Mouse (Mus musculus): ENCODE measurements around the gene Lsm7. TPM values are rescaled to one million over a fixed set of nuclear protein-coding genes. Genes with fewer than 3 reads are reported as not detected.

Lsm7 gene
- total and polyA plus RNA-seq, 2 experiments from 2014 or later: 249 to 299 TPM

- H3K36me3 ChIP-seq (ENCODE audit: insufficient read depth, low read length): peaks cover 14% of the 10 kb centered on the region
- no peaks in the 10 kb centered on the region for H3K27me3 ChIP-seq (ENCODE audit: insufficient read depth, low read length)
- WGBS: 81% methylated on average over 10 of the region's 10 CpGs
- H3K4me3 ChIP-seq (ENCODE audit: low read depth, low read length): peak overlapping the region; percentile 74
- no peaks in the 10 kb centered on the region for H3K9me3 ChIP-seq (ENCODE audit: low read length)
- no peak for TF ChIP-seq CTCF (IDR thresholded peaks at IDR 0.05)
- no peak overlapping the region for H3K27ac ChIP-seq (ENCODE audit: low read depth, low read length)
- peaks cover 6% of the 10 kb centered on the region; the same call in 1 of the 2 replicates for H3K4me1 ChIP-seq (ENCODE audit: insufficient read depth, low read length)
- no peak for DNase-seq (ENCODE audit: low spot score)
- peak overlapping the region; percentile 98 for H3K4me2 ChIP-seq (ENCODE audit: low read depth, low read length, poor library complexity, severe bottlenecking)
- no peak for ATAC-seq (ENCODE audit: low FRiP score)
- peak overlapping the region; percentile 88 for H3K9ac ChIP-seq (replicated peaks; ENCODE audit: low read length, poor library complexity, severe bottlenecking)
Observed at GRCm38 (mm10) chr10:80827870-80828420, 27.1 kb downstream of the Lsm7 start.

GRCm38 (mm10) chr10:80827063-80827869 lies 27.7 kb downstream of the Lsm7 start:
- Histone ChIP-seq H3K36me3 (ENCODE audit: insufficient read depth, low read length) (peaks cover 14% of the 10 kb centered on the region), H3K9me3 (ENCODE audit: low read length) (no peaks in the 10 kb centered on the region), H3K27me3 (ENCODE audit: insufficient read depth, low read length) (no peaks in the 10 kb centered on the region), H3K4me2 (ENCODE audit: low read depth, low read length, poor library complexity, severe bottlenecking) (peak overlapping the region; percentile 98), H3K9ac (replicated peaks; ENCODE audit: low read length, poor library complexity, severe bottlenecking) (peak overlapping the region; percentile 88), H3K27ac (ENCODE audit: low read depth, low read length) (peak overlapping the region; percentile 85), H3K4me3 (ENCODE audit: low read depth, low read length) (peak overlapping the region; percentile 74), H3K4me1 (ENCODE audit: insufficient read depth, low read length) (peaks cover 6% of the 10 kb centered on the region; the same call in 1 of the 2 replicates)
- ATAC-seq (ENCODE audit: low FRiP score): no peak
- WGBS: 9% methylated on average over 24 of the region's 29 CpGs
- DNase-seq (ENCODE audit: low spot score): no peak
- TF ChIP-seq CTCF (IDR thresholded peaks at IDR 0.05): no peak

GRCm38 (mm10) chr10:80826151-80827062 lies 28.6 kb downstream of the Lsm7 start, which contains the start of gene Oaz1:
Gene Oaz1, plus strand, starts transcription at chr10:80826656.
- Histone ChIP-seq H3K27me3 (ENCODE audit: insufficient read depth, low read length) (no peaks in the 10 kb centered on the region), H3K4me2 (ENCODE audit: low read depth, low read length, poor library complexity, severe bottlenecking) (peak within 1 kb of the TSS; percentile 98), H3K36me3 (ENCODE audit: insufficient read depth, low read length) (peaks cover 14% of the 10 kb centered on the region), H3K4me1 (ENCODE audit: insufficient read depth, low read length) (peaks cover 6% of the 10 kb centered on the region; the same call in 1 of the 2 replicates), H3K9me3 (ENCODE audit: low read length) (no peaks in the 10 kb centered on the region), H3K27ac (ENCODE audit: low read depth, low read length) (peak within 1 kb of the TSS; percentile 85), H3K4me3 (ENCODE audit: low read depth, low read length) (peak within 1 kb of the TSS; percentile 74), H3K9ac (replicated peaks; ENCODE audit: low read length, poor library complexity, severe bottlenecking) (peak within 1 kb of the TSS; percentile 88)
- TF ChIP-seq CTCF (IDR thresholded peaks at IDR 0.05): peak; percentile 24
- DNase-seq (ENCODE audit: low spot score): peak; percentile 100
- under 1% methylated on average over 79 of the region's 82 CpGs for WGBS
- peak; percentile 98 for ATAC-seq (ENCODE audit: low FRiP score)

DNA sequence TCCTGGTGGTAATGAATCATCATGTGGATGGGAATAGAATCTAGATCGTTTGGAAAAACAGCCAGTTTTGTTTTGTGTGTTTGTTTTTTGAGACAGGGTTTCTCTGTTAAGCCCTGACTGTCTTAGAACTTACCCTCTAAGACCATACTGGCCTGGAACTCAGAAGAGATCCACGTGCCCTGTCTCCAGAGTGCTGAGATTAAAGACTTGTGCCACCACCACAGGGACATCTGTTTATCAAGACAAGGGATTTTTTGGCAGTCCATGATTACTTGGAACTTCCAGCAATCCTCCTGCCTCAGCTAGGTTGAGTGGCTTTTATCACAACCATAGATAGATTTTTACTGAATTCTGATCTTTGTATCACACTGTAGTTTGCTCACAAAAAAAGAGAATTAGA lies 30.2 kb downstream of the Lsm7 start:
- H3K36me3 ChIP-seq (ENCODE audit: insufficient read depth, low read length): peaks cover 7% of the 10 kb centered on the region; the same call in 1 of the 2 replicates
- H3K27me3 ChIP-seq (ENCODE audit: insufficient read depth, low read length): no peaks in the 10 kb centered on the region
- no peak for TF ChIP-seq CTCF (IDR thresholded peaks at IDR 0.05)
- DNase-seq (ENCODE audit: low spot score) (no peak), ATAC-seq (ENCODE audit: low FRiP score) (no peak)
- H3K4me2 ChIP-seq (ENCODE audit: low read depth, low read length, poor library complexity, severe bottlenecking): no peak overlapping the region
- no peak overlapping the region for H3K27ac ChIP-seq (ENCODE audit: low read depth, low read length)
- 81% methylated on average over 2 of the region's 2 CpGs for WGBS
- no peak overlapping the region for H3K9ac ChIP-seq (replicated peaks; ENCODE audit: low read length, poor library complexity, severe bottlenecking)
- H3K4me3 ChIP-seq (ENCODE audit: low read depth, low read length): no peak overlapping the region
- H3K4me1 ChIP-seq (ENCODE audit: insufficient read depth, low read length): peaks cover 6% of the 10 kb centered on the region; the same call in 1 of the 2 replicates
- no peaks in the 10 kb centered on the region for H3K9me3 ChIP-seq (ENCODE audit: low read length)

DNA sequence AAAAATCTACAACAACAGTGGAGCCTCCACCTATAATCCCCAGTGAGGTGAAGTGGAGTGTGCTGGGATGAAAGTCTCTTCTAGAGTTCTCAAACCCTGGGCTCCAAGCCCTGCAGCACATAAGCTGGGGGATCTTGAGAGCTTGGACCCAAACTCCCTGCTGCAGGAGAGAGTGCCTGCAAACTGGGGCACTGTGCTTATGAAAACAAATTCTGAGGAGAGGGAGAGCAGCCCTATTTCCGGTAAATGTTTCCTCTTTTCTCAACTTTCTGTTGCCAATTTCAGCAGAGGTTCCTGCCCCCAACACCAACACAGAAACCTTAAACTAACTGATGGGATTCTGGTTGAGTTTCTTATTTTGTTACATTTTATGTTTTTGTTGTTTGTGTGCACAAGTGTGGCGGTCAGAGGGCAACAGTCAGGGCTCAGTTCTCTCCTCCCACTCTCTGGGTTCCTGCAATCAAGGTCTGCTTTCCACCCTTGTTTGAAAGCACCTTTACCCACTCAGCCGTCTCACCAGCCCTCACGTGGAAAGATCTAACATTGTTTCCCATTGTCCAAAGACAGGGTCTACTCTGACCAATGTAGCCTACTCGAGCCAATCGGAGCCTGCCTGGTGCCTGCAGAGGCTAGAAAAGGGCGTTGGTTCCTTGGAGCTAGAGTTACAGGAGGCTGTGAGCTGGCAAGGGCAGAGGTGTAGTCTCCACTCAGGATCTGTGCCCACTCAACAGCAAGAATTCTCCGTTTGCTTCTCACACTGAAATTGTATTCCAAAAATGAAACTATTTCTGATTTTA lies 31.0 kb downstream of the Lsm7 start:
- no peaks in the 10 kb centered on the region for H3K9me3 ChIP-seq (ENCODE audit: low read length)
- no peak overlapping the region for H3K27ac ChIP-seq (ENCODE audit: low read depth, low read length)
- H3K36me3 ChIP-seq (ENCODE audit: insufficient read depth, low read length): no peaks in the 10 kb centered on the region; the same call in 1 of the 2 replicates
- no peak for ATAC-seq (ENCODE audit: low FRiP score)
- H3K9ac ChIP-seq (replicated peaks; ENCODE audit: low read length, poor library complexity, severe bottlenecking): no peak overlapping the region
- no peaks in the 10 kb centered on the region for H3K27me3 ChIP-seq (ENCODE audit: insufficient read depth, low read length)
- H3K4me3 ChIP-seq (ENCODE audit: low read depth, low read length): no peak overlapping the region
- no peak for TF ChIP-seq CTCF (IDR thresholded peaks at IDR 0.05)
- 70% methylated on average over 8 of the region's 8 CpGs for WGBS
- no peak for DNase-seq (ENCODE audit: low spot score)
- H3K4me1 ChIP-seq (ENCODE audit: insufficient read depth, low read length): peaks cover 6% of the 10 kb centered on the region; the same call in 1 of the 2 replicates
- H3K4me2 ChIP-seq (ENCODE audit: low read depth, low read length, poor library complexity, severe bottlenecking): no peak overlapping the region
